Mouse (Mus musculus) adrenal gland, adult 2 months (tissue): ENCODE measurements at regions not wholly inside any gene's neighbourhood (a gene's known extent, or its start where the extent isn't known, plus 50 kb on each side); places are given as distances from the start of the nearest gene placed in this dataset.

ENCODE experiments used
- DNase-seq: peaks from one replicate; pipeline ENCODE4 v3.0.0; 2021

- peak; percentile 22 for DNase-seq
Observed at GRCm38 (mm10) chr4:55622651-55623050, 90.4 kb upstream of the Klf4 start.

- peak; percentile 56 for DNase-seq
Observed at GRCm38 (mm10) chr4:55619891-55620290, 87.6 kb upstream of the Klf4 start.

- no peak for DNase-seq
Observed at GRCm38 (mm10) chr4:55615808-55616207, 83.5 kb upstream of the Klf4 start.

- DNase-seq = no peak
Observed at GRCm38 (mm10) chr4:55613523-55613922, 81.3 kb upstream of the Klf4 start.

- no peak for DNase-seq
Observed at GRCm38 (mm10) chr4:55610998-55611397, 78.7 kb upstream of the Klf4 start.

GRCm38 (mm10) chr4:55609214-55609613 lies 76.9 kb upstream of the Klf4 start:
- DNase-seq = no peak

DNA sequence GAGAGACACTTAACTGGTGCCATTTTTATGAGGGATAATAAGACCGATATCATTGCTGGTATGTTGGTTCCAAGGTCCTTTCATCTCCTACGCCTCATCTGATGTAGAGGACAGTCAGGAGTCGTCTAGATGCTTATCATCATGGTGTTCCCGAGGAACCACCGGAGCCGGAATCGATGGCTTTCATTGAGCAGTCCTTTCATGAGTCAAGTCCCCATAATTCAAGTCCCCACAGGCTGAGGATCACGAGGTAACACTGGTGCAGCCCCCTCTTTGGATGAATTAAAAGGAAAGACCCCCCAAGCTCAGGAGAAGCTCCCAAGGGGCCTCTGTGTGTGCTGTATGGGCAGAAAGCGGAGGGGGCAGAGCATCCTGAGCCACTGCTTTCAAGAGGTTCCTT lies 73.3 kb upstream of the Klf4 start:
- DNase-seq = no peak

- peak; percentile 64 for DNase-seq
Observed at GRCm38 (mm10) chr4:55604915-55605314, 72.6 kb upstream of the Klf4 start.

DNA sequence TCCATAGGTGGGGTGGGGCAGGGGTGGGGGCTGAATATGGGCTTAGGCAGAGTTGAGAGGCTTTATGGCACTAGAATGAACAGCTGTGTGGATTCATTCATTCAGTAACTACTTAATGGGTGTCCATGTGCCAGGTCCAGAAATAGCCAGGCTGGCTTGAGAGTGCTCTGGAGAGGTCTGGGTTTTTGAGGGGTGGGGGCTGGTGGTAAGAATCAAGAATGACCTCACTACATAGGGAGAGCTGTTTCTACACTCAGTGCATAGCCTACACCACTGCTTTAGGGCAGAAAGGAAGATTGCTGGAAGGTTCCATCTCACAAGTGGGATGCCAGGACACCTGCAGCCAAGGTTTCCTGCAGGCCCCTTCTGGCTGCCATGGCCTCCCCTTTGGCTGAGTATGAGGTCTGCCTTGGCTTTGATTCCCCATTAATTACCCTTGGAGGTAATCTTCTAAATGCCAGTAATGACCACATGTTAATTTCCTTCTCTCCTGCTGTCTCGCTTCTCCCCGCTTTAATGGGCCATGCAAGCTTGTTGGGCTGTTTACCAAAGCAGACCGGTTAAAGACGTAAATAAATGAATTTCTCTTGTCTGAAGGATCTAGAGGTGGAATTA lies 71.7 kb upstream of the Klf4 start:
- no peak for DNase-seq

- no peak for DNase-seq
Observed at GRCm38 (mm10) chr4:55595203-55595602, 62.9 kb upstream of the Klf4 start.

- no peak for DNase-seq
Observed at GRCm38 (mm10) chr4:55594699-55595098, 62.4 kb upstream of the Klf4 start.

DNA sequence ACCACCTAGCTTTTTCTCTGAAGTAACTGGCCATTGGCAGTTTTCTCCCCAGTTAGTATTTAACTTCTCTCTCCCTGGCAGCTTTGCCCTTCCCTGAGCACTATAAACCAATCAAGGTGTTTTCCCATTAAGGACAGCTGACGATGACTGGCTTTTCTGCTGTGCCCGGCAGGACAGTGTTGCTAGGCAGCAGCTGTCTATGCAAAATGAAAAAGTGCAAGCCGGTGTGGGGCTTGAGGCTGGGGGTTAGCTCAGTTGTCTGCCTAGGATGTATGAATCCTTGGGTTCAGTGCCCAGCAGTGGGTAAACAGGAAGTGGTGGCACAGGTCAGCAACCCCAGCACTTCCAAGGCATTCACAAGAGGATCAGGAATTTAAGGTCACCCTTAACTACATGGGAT lies 60.9 kb upstream of the Klf4 start:
- DNase-seq = no peak

DNA sequence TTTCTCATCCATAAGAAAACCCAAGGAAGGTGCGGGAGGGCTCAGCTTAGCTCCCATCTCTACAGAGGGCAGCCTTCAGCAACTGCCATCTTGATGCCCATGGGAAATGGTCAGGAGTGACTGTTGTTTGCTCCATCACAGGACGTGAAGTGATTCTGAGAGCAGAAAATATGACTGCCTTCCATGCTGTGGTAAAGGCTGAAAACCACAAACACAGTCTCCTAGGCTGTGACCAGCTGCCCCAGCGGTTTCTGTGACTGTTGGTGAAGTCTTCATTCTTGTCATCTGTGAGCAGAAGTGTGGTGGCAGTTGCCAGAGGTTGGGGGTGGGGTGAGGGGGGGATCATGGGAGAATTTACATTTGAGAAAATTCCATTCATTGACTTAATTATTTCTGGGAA lies 53.9 kb upstream of the Klf4 start:
- no peak for DNase-seq

GRCm38 (mm10) chr4:55583589-55583988 lies 51.3 kb upstream of the Klf4 start:
- no peak for DNase-seq
